Mouse (Mus musculus) layer of hippocampus, adult 9-11 months (tissue): Measurements from ENCODE around the gene Kcns3.
"Not testable (repeated sequence)": the region's sequence is repeated elsewhere in the genome, so short reads cannot be mapped to it uniquely, and the experiment has no call there.

Experiments used
- DNase-seq: peaks from one replicate; pipeline ENCODE4 v3.0.0; 2022

Kcns3 gene

GRCm38 (mm10) chr12:11066865-11067264, 84.0 kb downstream of the Kcns3 start:
- no peak for DNase-seq

DNA sequence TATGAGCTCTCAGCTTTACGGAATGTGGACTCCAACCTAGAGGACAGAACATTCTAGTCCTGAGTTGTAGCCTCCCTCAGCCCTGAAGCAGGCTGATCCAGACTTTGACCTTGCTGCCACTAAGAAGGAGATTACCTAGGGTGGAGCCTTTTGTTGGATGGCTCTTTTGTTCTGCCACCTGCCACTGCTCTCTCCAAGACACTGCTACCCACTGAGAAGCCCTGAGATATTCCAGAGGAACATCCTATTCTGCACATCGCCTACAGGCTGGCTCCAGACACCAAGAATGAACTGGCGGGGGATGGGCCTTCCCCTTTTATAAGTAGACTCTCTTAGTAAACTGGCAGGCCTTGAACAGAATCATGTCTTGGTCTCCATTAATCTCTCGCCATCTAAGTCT, 98.2 kb downstream of the Kcns3 start:
- DNase-seq, result not testable (repeated sequence)

GRCm38 (mm10) chr12:11041821-11042220, 109.0 kb downstream of the Kcns3 start:
- DNase-seq, result no peak
